Mouse (Mus musculus) embryonic facial prominence, embryonic 14.5 days (tissue): ENCODE results near the gene Samd5. TPM values are rescaled to one million over a fixed set of nuclear protein-coding genes. Genes with fewer than 3 reads are reported as not detected.

Experiments used
- ATAC-seq: fragments of 200-750 bp; cut with Nextera tagmentation; 2 replicates; pipeline ENCODE4 v1.8.0; 2017; ENCODE audit warnings: low read depth, moderate number of reproducible peaks, moderate TSS enrichment
- DNase-seq: peaks from one replicate; pipeline ENCODE4 v3.0.0-alpha.2; 2015; ENCODE audit warnings: low spot score
- H3K27ac ChIP-seq: fragments of 300-500 bp; sonication (generic); replicated peaks from 2 replicates; pipeline ENCODE4 v1.5.1; 2014; ENCODE audit warnings: low read depth, mild to moderate bottlenecking, low read length, moderate library complexity
- H3K27me3 ChIP-seq: fragments of 300-500 bp; sonication (generic); replicated peaks from 2 replicates; pipeline ENCODE4 v1.6.1; 2014; ENCODE audit warnings: low read length; ENCODE audit not compliant: control insufficient read depth, insufficient read depth
- H3K36me3 ChIP-seq: fragments of 300-500 bp; sonication (generic); 2 replicates; pipeline ENCODE4 v1.6.1; 2014; ENCODE audit warnings: low read length, mixed read lengths; ENCODE audit not compliant: control insufficient read depth, insufficient read depth
- H3K4me1 ChIP-seq: fragments of 300-500 bp; sonication (generic); 2 replicates; pipeline ENCODE4 v1.6.1; 2014; ENCODE audit warnings: antibody characterized with exemption, low read length; ENCODE audit not compliant: control insufficient read depth, insufficient read depth
- H3K4me2 ChIP-seq: fragments of 300-500 bp; sonication (generic); 2 replicates; pipeline ENCODE4 v1.6.1; 2014; ENCODE audit warnings: low read depth, mild to moderate bottlenecking, low read length, moderate library complexity, mixed read lengths
- H3K4me3 ChIP-seq: fragments of 300-500 bp; sonication (generic); 2 replicates; pipeline ENCODE4 v1.5.1; 2014; ENCODE audit warnings: low read depth, mild to moderate bottlenecking, low read length
- H3K9ac ChIP-seq: fragments of 300-500 bp; sonication (generic); 2 replicates; pipeline ENCODE4 v1.6.1; 2014; ENCODE audit warnings: low read depth, mild to moderate bottlenecking, low read length, moderate library complexity, mixed read lengths
- H3K9me3 ChIP-seq: fragments of 300-500 bp; sonication (generic); 2 replicates; pipeline ENCODE4 v1.6.1; 2016; ENCODE audit warnings: low read length; ENCODE audit not compliant: control insufficient read depth
- WGBS: fragments of 180-500 bp; shearing (Covaris S2); extraction: QIAGEN DNeasy Blood & Tissue Kit; methylation state at CpG from one replicate; pipeline ENCODE4 v1.1.7; 2014; 5-methylcytosine and 5-hydroxymethylcytosine counted together
- polyA plus RNA-seq: library from polyadenylated mRNA; unstranded; fragments of >200 nt; fragmentation: Nextera tagmentation; extraction: Ambion mirVana; gene quantifications from 2 replicates; pipeline ENCODE4 v1.2.1, GENCODE M21; 2014

Samd5 gene
- 6.9 and 7.1 TPM in 2 replicates for polyA plus RNA-seq

- H3K36me3 ChIP-seq: no peaks in the 10 kb centered on the region
- DNase-seq: peak; percentile 78
- H3K27ac ChIP-seq: peak within 1 kb of the TSS; percentile 49
- under 1% methylated on average over 45 of the region's 91 CpGs for WGBS
- H3K9ac ChIP-seq: peak within 1 kb of the TSS; percentile 68
- peaks cover 8% of the 10 kb centered on the region for H3K4me1 ChIP-seq
- peak; percentile 79 for ATAC-seq
- H3K27me3 ChIP-seq: no peaks in the 10 kb centered on the region
- peak within 1 kb of the TSS; percentile 63 for H3K4me3 ChIP-seq
- H3K4me2 ChIP-seq: peak within 1 kb of the TSS; percentile 95
- no peaks in the 10 kb centered on the region for H3K9me3 ChIP-seq
Observed at GRCm38 (mm10) chr10:9674561-9675521, at the start of gene Samd5. TSS of gene Samd5 (minus strand) at chr10:9675208.

GRCm38 (mm10) chr10:9722519-9723303 lies 47.7 kb upstream of the Samd5 start:
- Histone ChIP-seq H3K9ac (no peak overlapping the region), H3K4me3 (no peak overlapping the region), H3K27ac (no peak overlapping the region), H3K9me3 (no peaks in the 10 kb centered on the region), H3K4me2 (no peak overlapping the region), H3K36me3 (no peaks in the 10 kb centered on the region), H3K27me3 (no peaks in the 10 kb centered on the region), H3K4me1 (0 out of 2 replicates have a peak, but pooled peaks cover 6% of the 10 kb centered on the region)
- WGBS: 74% methylated on average over 10 of the region's 11 CpGs
- ATAC-seq (no peak), DNase-seq (no peak)

DNA sequence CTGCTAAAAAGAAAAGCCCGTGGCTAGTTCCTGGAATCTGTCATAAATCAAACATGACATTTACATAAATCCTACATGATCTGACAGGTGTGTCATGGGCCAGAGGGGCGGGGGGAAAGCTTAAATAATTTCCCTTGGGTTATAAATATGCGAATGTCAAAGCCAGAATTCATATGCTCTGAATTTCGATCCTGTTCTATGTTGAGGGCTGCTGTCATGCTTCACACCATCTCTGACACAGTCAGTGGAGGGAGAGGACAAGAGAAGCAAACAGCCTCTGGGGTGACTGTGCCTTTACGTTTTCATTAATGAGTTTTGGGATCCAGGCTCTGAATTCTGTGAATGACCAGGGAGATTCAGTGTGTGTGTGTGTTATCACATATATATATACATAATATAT lies 45.0 kb upstream of the Samd5 start:
- H3K9me3 ChIP-seq: no peaks in the 10 kb centered on the region
- ATAC-seq (no peak), DNase-seq (no peak)
- no peak overlapping the region for H3K27ac ChIP-seq
- H3K4me1 ChIP-seq: 0 out of 2 replicates have a peak, but pooled peaks cover 6% of the 10 kb centered on the region
- 58% methylated on average over 5 of the region's 5 CpGs for WGBS
- no peaks in the 10 kb centered on the region for H3K36me3 ChIP-seq
- H3K9ac ChIP-seq: no peak overlapping the region
- H3K4me2 ChIP-seq: no peak overlapping the region
- H3K27me3 ChIP-seq: no peaks in the 10 kb centered on the region
- no peak overlapping the region for H3K4me3 ChIP-seq

- Histone ChIP-seq H3K27me3 (no peaks in the 10 kb centered on the region), H3K36me3 (no peaks in the 10 kb centered on the region)
- 54% methylated on average over 5 of the region's 5 CpGs for WGBS
Observed at GRCm38 (mm10) chr10:9718086-9718485, 43.1 kb upstream of the Samd5 start.

DNA sequence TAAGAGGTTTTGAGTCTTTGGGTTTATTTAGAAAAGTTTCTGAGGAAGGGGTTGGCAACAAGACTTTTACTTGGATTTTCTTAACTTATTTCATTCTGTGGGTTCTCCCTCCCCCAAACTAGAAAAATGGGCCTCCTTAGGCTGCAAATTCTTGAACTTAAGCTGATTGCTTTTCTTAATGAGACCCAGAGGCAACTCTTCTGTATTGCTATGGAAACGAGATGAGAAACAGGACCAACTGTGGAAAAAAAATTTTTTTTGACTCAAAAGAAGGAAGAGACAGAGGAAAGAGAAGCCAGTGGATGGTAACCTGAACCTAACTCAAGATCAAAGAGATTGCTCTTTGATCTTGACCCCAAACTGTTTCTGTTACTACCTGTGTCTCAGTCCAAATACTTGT lies 29.9 kb upstream of the Samd5 start:
- Histone ChIP-seq H3K9me3 (no peaks in the 10 kb centered on the region), H3K4me2 (no peak overlapping the region), H3K27me3 (no peaks in the 10 kb centered on the region), H3K9ac (no peak overlapping the region), H3K4me1 (peaks cover 11% of the 10 kb centered on the region; the same call in 1 of the 2 replicates), H3K27ac (peak overlapping the region; percentile 36), H3K36me3 (no peaks in the 10 kb centered on the region), H3K4me3 (no peak overlapping the region)
- 27% methylated on average over 1 of the region's 1 CpGs for WGBS
- DNase-seq (peak; percentile 28), ATAC-seq (no peak)

More at GRCm38 (mm10) chr10:9718086-9718485, 43.1 kb upstream of the Samd5 start:
- no peak overlapping the region for H3K9ac ChIP-seq
- DNase-seq (no peak), ATAC-seq (no peak)
- no peak overlapping the region for H3K4me3 ChIP-seq
- no peak overlapping the region for H3K4me2 ChIP-seq
- 0 out of 2 replicates have a peak, but pooled peaks cover 6% of the 10 kb centered on the region for H3K4me1 ChIP-seq
- H3K9me3 ChIP-seq: no peaks in the 10 kb centered on the region
- H3K27ac ChIP-seq: no peak overlapping the region

DNA sequence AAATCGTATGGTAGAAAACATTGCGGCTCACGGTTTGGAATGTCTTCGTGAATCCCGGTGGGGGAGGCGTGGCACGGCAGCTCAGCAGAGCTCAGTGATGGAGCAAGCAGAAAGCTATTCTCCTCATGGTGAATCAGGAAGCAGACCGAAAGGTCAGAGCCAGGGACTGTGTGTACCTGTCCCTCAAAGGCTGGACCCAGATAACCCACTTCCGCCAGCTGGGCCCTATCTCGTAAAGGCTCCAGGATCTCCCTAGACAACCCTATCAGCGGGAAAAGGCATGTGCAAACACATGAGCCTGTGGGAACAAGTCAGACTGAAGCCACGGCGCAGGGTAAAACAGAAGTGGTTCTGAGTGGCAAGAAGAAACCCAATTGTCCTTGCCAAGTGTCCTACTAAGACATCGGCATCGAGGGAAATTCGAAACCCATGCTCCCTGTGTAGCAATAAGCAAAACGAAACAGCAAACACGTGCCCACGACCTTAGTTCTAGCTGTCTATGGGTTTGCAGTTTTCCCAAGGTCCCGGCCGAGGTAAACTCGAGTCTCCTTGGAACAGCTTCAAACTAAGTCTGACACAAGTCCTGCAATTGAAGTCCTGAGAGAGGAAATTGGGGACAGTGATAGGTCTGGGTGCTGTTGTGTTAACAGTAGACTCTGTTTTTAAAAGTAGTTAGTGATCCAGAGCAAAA lies 24.2 kb upstream of the Samd5 start:
- DNase-seq (no peak), ATAC-seq (no peak)
- Histone ChIP-seq H3K9me3 (no peaks in the 10 kb centered on the region), H3K4me3 (no peak overlapping the region), H3K9ac (no peak overlapping the region), H3K27me3 (no peaks in the 10 kb centered on the region), H3K36me3 (no peaks in the 10 kb centered on the region), H3K27ac (no peak overlapping the region), H3K4me1 (peaks cover under 1% of the 10 kb centered on the region; the same call in 1 of the 2 replicates), H3K4me2 (no peak overlapping the region)
- WGBS: 80% methylated on average over 22 of the region's 22 CpGs

GRCm38 (mm10) chr10:9698141-9698540 lies 23.1 kb upstream of the Samd5 start:
- H3K9ac ChIP-seq: no peak overlapping the region
- no peaks in the 10 kb centered on the region for H3K9me3 ChIP-seq
- H3K4me2 ChIP-seq: no peak overlapping the region
- no peaks in the 10 kb centered on the region for H3K36me3 ChIP-seq
- DNase-seq (no peak), ATAC-seq (no peak)
- WGBS: 78% methylated on average over 9 of the region's 9 CpGs
- no peak overlapping the region for H3K27ac ChIP-seq
- no peaks in the 10 kb centered on the region for H3K4me1 ChIP-seq
- no peaks in the 10 kb centered on the region for H3K27me3 ChIP-seq
- no peak overlapping the region for H3K4me3 ChIP-seq

- ATAC-seq: no peak
- Histone ChIP-seq H3K4me2 (no peak overlapping the region), H3K9me3 (no peaks in the 10 kb centered on the region), H3K4me1 (no peaks in the 10 kb centered on the region), H3K36me3 (no peaks in the 10 kb centered on the region), H3K9ac (no peak overlapping the region), H3K4me3 (no peak overlapping the region), H3K27me3 (no peaks in the 10 kb centered on the region), H3K27ac (no peak overlapping the region)
- no peak for DNase-seq
- WGBS: 46% methylated on average over 6 of the region's 6 CpGs
Observed at GRCm38 (mm10) chr10:9696543-9697141, 21.6 kb upstream of the Samd5 start.
